Mouse (Mus musculus): ENCODE measurements around the gene 2700049A03Rik.

DNA sequence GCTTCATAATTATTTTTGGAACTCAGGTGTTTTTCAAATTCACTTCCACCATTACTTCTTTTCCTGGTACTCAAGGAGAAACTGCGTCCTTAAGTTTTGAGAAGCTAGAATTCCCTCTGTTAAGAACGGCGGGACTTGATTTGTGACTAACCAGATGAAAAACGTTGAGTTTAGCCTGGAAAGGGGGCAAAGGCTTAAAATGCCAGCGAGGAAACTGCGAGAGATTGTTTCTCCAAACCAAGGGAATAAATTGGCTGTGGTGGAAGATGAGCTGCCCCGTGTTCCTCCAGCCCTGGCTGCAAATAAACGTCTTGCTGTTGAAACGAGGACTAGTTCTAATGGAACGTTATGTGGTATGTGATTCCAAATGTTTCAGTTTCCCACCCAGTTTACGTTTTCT lies 1.0 kb downstream of the 2700049A03Rik start:
- TF ChIP-seq CTCF (conservative IDR thresholded peaks at IDR 0.05 in 1 of 2, IDR thresholded peaks at IDR 0.05 in 1 of 2; ENCODE audit: low read depth in 2 of 2, low read length in 2 of 2) (no peak), MYC (IDR thresholded peaks at IDR 0.05; ENCODE audit: low read depth, low read length) (no peak), MEF2A (IDR thresholded peaks at IDR 0.05; ENCODE audit: borderline replicate concordance, low read depth, low read length) (no peak), TBP (conservative IDR thresholded peaks at IDR 0.05; ENCODE audit: low read depth, low read length) (no peak), E2F4 (IDR thresholded peaks at IDR 0.05; ENCODE audit: insufficient replicate concordance, low read depth, low read length) (no peak), MAZ (IDR thresholded peaks at IDR 0.05; ENCODE audit: low read depth, low read length) (no peak), GABPA (IDR thresholded peaks at IDR 0.05; ENCODE audit: insufficient replicate concordance, low read depth, low read length) (no peak), POLR2A (IDR thresholded peaks at IDR 0.05; ENCODE audit: low read depth, low read length) (no peak), USF2 (conservative IDR thresholded peaks at IDR 0.05; ENCODE audit: low read depth, low read length) (no peak), CHD1 (IDR thresholded peaks at IDR 0.05; ENCODE audit: low read depth, low read length) (no peak), ZKSCAN1 (IDR thresholded peaks at IDR 0.05; ENCODE audit: borderline replicate concordance, low read depth, low read length) (no peak), USF1 (IDR thresholded peaks at IDR 0.05; ENCODE audit: low read depth, low read length) (no peak), UBTF (IDR thresholded peaks at IDR 0.05; ENCODE audit: low read depth, low read length) (no peak)
